Mouse (Mus musculus) G1E-ER4 (cell line): Measurements from ENCODE around the gene Zbtb17. TPM values are rescaled to one million over a fixed set of nuclear protein-coding genes. Genes with fewer than 3 reads are reported as not detected.

ENCODE experiments used
- GATA1 ChIP-seq: IDR thresholded peaks from one replicate; pipeline ENCODE4 v1.8.0; 2012; ENCODE audit warnings: low read length, inconsistent platforms
- polyA plus RNA-seq: library from polyadenylated mRNA; stranded (reverse); fragments of >175 nt; gene quantifications from 2 replicates; pipeline ENCODE4 v1.2.3, GENCODE M21; 2012

Gene Zbtb17
- polyA plus RNA-seq, 1 experiment = 50.0 TPM

- no peak for TF ChIP-seq GATA1
Measured at GRCm38 (mm10) chr4:141443641-141444429, 619 bp upstream of the Zbtb17 start.

- no peak for TF ChIP-seq GATA1
Measured at GRCm38 (mm10) chr4:141445328-141445720, 870 bp downstream of the Zbtb17 start.

- no peak for TF ChIP-seq GATA1
Measured at GRCm38 (mm10) chr4:141446211-141446610, 1.8 kb downstream of the Zbtb17 start.

- no peak for TF ChIP-seq GATA1
Measured at GRCm38 (mm10) chr4:141451251-141451650, 6.8 kb downstream of the Zbtb17 start.

- no peak for TF ChIP-seq GATA1
Measured at GRCm38 (mm10) chr4:141451916-141452450, 7.5 kb downstream of the Zbtb17 start.

GRCm38 (mm10) chr4:141454581-141455350 lies 10.3 kb downstream of the Zbtb17 start:
- TF ChIP-seq GATA1 = no peak

- TF ChIP-seq GATA1 = no peak
Measured at GRCm38 (mm10) chr4:141455526-141455925, 11.1 kb downstream of the Zbtb17 start.

- no peak for TF ChIP-seq GATA1
Measured at GRCm38 (mm10) chr4:141456193-141456938, 11.9 kb downstream of the Zbtb17 start.

- no peak for TF ChIP-seq GATA1
Measured at GRCm38 (mm10) chr4:141458236-141458635, 13.8 kb downstream of the Zbtb17 start.

GRCm38 (mm10) chr4:141458888-141459287 lies 14.4 kb downstream of the Zbtb17 start:
- TF ChIP-seq GATA1 = no peak

GRCm38 (mm10) chr4:141459766-141460165 lies 15.3 kb downstream of the Zbtb17 start:
- TF ChIP-seq GATA1 = no peak

GRCm38 (mm10) chr4:141460481-141460880 lies 16.0 kb downstream of the Zbtb17 start:
- TF ChIP-seq GATA1 = no peak

- TF ChIP-seq GATA1 = no peak
Measured at GRCm38 (mm10) chr4:141461088-141461487, 16.6 kb downstream of the Zbtb17 start.

- TF ChIP-seq GATA1 = no peak
Measured at GRCm38 (mm10) chr4:141461576-141461975, 17.1 kb downstream of the Zbtb17 start.

GRCm38 (mm10) chr4:141463472-141463871 lies 19.0 kb downstream of the Zbtb17 start:
- no peak for TF ChIP-seq GATA1

GRCm38 (mm10) chr4:141464722-141465121 lies 20.3 kb downstream of the Zbtb17 start:
- no peak for TF ChIP-seq GATA1
